Mouse (Mus musculus): ENCODE measurements around the gene Sec62.
A peak's percentile ranks its signal among the peaks of the same experiment; 100 is the strongest.

Gene Sec62

DNA sequence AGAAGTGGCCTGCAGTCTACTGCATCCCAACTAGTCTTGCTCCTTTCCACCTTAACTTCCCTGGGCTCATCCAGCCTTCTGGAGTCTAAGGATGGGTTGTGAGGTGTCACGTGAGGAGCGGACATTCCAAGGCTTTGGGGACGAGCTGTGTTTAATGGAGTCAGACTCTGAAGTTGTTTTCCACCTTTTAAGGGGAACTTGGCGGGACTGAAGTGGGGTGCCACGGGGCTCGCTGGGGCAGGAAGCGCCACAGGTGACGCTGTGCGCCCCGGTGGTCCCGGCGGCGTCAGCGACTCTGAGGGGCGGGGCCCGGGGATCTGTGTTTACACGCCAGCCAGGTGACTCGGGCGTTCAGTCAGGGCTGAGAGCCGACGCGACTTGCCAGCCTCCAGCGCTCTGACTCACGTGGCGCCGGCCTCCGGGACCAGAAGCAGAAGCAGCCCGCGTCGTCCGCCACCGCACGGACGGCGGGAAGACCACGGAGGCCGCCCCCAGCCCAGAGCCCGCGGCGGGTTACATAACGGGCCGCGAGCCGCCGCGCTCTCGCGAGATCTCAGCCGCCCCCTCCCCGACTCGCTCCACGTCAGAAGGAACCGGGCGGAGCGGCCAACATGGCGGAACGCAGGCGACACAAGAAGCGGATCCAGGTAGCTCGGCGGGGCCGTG, at the start of gene Sec62:
TSS of gene Sec62 (plus strand) at position 139 of the 666 bp plus-strand sequence.
- peak; percentile 94 for DNase-seq

DNA sequence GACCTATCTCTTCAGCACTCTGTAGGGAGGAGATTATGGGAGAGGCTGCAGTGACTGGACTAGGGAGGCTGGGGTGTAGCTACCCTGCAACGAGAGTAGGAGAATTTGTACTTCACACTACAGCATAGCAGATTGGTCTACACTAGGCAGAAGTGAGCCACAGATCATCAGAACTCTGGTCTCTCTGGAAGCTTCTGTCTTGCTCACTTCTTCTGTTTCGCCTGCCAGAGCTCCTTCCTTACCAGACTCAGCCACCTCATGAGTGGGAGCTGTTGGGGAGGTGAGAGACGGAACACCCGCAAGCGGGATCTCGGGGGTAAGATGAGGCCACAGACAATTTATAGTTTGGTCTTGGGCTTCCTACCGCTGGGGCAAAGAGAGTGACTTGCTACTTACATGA, 49.8 kb upstream of the Sec62 start:
- no peak for DNase-seq

DNA sequence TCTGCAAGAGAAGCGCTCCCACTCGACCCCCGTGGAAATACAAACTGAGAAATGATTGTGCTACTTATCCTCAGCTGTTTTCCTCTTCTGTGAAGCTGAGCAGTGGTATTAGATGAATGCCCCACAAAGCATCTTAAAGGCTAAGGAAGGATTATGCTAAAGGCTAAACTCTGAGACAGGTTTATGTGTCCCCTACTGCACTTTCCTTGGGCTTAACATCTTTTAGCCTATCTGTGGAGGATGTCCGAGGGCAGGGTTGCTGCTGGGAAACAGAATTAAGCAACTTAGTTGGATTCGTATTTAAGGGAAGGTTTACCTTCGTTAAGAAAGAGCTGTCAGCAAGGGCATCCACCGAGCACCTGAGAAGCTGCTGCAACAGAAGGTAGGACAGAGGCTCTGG, 46.7 kb upstream of the Sec62 start, which contains the start of gene Samd7:
TSS of gene Samd7 (plus strand) at position 288 of the 400 bp plus-strand sequence.
- no peak for DNase-seq

DNA sequence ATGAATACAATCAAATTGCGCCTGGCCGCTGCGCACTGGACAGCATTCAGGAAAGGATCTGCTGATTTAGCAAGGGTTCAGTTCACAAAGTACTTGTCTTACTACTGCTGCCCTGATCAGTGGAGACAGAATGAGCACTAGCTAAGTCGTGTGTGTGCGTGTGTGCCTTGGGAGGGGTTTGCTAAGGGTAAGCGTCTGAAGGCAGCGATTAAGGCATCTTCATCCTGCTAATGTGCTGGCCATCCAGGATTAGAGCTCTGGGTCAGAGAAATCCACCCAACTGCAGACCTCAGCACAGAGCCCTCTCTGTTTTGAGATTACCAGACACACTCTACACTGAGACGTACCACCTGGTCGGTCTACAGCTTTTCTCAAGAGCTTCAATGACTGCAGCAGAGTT, 44.4 kb upstream of the Sec62 start:
- no peak for DNase-seq

DNA sequence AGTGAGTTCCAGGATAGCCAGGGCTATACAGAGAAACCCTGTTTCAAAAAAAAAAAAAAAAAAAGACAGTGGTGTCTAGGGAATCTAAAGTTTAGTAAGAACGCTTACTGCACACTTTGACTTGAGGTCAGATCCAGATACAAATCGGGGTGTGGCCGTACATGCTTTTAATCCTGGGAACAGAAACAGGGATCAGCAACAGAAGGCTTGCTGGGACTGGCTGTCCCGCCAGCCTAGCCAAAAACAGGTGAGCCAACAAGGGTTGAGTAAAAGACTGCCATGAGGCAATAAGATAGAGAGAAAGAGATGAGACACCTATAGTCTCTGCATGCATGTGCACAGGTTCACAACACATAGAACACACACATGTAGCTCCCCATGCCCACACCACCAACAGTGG, 38.0 kb upstream of the Sec62 start:
- DNase-seq, result no peak

DNA sequence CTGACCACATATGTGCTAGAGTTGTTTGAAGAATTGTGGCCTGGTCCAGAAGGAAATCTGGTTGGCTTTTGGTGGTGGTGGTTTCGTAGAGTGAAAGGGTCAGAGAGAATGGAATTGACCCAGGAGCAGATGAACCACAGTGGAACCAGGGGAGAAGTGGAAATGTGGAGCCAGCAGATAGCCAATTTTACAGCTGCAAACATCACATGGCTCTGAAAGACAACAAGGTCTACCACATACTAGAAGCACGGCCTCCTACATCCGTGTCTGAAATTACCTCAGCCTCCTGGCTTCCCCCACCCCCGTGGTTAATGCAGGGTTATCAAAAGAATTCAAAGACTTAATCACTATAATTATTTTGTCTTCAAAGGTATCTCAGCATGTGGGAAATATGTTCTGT, 27.8 kb upstream of the Sec62 start:
- DNase-seq, result no peak

DNA sequence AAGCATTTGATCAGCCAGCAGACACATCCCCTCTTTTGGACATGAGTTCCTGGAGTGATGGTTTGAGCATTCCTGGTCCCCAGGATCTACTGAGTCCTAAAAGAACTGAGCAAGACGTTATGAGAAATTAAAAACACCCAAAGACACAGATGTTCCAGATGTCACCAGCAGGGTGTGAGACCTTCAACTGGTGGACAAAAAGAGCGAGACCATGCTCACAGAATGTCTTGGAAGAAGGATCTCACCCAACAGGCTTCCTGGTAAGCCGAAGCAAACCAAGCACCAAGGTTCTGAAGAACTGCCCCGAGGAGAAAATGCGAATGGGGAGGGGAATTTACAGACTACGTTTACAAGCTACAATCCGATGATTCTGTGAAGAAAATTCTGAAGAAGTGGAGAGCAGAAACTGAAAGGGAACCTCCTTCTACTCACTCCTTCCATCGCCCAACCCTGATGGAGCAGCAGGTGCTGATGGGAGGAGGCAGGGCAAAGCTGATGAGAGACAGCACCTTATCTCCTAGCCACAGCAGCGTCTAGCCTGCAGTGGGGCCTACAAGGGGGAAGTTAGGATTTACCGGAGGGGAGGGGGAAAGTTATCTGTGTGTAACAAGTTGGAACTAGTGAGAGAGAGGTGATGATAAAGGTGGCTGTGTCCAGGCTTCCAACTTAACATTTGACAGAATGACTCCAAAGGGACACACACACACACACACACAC, 27.2 kb upstream of the Sec62 start:
- DNase-seq, result no peak

DNA sequence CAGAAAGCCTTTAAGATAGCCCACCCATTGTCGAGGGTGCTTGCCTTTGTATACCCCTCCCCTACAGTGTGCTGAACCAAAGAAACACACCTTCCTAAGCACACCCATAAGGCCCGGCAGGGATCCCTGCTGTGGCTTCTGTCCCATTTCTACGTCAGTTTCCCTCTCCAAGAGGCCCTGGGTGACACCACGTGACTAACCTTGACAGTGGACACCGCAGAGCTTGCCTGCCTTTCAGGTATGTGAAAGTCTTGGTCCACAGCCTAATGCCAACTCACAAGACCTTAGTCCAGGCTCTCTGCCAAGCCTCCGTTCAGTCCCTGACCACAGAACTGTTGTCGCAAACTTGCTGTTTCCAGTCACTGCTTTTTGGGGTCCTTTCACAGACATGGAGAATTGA, 26.5 kb upstream of the Sec62 start:
- DNase-seq, result no peak

DNA sequence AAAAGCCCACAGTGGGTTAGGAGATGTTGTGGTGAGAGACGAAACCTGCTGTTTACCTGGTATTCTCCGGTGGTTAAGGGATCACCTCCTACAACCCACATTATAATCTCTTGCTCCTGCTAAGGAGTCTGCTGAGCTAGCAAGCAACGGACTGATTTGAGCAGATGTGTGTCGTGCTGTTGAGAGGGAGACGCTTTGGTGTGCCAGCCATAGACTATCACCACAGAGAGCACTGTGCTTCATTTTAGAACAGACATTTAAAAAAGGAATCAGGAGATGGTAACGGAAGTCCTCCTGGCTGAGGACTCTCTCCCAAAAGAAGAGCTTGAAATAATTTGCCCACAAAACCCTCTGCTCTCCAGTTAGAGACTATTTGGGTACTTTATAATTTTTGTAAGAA, 25.4 kb upstream of the Sec62 start:
- DNase-seq, result no peak

DNA sequence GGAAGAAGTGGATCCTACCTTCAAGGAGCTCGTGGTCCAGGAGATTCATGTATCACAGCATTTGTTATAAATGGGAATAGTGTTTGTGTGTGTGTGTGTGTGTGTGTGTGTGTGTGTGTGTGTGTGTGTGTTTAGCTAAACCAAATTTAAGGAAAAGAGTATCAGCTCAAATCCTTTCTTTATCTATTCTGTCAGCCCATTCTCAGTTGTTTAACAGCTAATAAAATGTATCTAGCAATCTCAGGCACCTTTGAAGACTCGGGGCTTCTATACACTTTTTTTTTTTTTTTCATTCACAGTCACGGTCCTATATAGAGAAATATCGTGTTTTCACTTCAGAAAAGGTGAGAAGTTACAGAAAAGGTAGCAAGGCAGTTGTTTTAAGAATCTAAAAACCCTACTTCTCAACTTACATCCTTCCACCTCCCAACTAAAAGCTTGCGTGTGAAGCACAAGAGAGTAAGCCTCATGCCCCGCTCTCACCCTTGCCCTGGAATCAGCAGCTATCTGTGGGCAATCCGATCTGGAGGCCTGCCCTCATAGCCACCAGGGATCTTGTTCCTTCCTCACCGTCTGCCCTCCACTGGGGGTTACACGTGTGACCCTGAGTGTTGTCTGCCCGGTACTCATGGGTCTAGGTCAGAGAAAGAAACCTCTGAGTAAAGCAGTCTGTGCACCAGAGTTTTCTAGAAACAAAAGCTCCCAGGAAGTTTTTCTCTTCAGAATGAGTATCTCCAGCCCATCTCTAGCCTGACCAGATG, 22.7 kb upstream of the Sec62 start:
- no peak for DNase-seq

DNA sequence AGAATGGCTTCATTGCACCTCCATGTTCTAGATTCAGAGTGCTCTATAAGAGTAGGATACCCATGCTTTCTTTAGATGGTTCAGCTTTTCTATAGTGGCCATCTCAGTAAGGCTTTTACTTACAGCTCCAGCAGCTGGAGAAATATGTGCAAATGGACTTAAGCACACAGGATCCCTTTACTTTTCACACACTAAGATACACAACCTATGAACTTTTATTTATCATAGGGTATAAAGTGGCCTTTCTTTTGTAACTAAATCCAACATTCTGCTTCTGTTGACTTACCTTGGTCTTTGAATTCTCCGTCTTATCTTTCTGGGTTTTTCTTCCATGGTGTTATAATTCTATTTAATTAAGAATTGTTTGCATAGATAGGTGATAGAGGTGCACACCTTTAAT, 21.1 kb upstream of the Sec62 start:
- DNase-seq, result no peak

DNA sequence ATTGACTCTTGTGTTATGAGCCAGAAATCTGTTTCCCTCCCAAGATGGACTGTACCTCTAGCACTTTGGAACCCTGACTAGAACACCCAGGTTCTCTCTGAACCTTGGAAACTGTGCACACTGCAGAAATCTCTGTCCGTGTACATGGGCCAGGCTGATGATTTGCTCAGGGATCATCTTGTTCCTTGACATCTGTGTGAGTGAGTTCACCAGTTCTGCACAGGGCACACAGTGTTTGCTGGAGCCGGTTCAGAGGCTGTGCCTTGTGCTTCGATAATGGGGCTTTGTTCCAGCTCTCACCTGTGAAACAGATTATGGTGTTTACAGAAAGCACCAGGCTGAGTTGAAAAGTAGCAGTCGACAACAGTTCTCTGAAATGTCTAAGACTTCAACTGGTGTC, 20.0 kb upstream of the Sec62 start:
- no peak for DNase-seq

DNA sequence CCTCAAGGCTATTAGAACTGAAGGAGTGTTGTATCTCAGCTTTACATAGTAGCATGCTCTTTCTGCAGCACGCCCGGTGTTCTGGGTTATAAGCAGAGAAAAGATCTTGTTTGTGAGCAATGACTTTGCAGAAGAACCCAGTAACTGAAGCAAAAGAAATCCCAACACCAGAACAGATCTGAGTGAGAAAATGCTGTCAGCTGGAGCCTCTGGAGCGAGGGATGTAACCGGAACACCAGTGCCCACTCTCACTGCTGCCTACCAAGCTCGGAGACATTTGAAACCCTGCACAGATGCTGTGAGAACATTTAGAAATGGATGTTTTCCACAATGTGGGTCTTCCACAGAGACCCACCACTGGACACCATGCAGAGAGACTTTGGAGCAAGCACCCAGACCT, 18.0 kb upstream of the Sec62 start:
- DNase-seq, result no peak

DNA sequence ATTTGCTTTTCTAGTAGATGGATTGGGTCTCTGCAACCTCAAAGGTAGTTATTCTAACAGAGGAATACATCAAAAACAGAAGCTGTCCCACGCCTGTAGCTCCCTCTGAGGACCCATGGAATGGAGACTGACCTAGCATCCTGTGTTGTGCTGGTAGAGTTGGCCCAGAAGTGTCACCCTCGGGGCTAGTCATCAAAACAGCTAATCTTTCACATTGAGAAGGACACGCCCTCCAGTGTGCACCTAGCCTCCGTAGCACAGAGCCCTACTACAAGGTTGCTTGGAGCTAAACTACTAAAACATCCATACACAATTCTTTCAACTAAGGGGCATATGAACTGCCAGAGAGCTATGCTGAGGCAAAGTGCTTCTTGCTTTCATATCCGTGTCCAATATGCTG, 14.7 kb upstream of the Sec62 start:
- no peak for DNase-seq

DNA sequence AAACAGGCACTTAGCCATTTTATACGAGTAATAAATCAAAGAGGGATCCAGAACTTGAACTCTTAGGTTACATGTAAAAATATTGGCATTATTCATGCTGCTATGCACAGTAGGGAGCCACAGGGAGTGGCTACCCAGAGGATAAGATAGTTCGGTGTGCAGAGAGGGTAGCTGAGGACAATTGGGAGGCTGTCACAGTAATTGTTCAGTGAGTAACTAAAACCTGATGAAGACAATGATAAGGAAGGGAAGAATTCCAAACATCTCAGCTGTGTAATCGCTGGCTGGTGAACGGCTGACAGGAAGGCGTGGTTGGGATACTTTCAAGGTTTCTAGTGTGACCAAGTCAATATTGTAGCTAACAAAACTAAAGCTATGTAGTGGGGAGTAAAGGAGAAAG, 4.1 kb upstream of the Sec62 start:
- DNase-seq, result no peak

DNA sequence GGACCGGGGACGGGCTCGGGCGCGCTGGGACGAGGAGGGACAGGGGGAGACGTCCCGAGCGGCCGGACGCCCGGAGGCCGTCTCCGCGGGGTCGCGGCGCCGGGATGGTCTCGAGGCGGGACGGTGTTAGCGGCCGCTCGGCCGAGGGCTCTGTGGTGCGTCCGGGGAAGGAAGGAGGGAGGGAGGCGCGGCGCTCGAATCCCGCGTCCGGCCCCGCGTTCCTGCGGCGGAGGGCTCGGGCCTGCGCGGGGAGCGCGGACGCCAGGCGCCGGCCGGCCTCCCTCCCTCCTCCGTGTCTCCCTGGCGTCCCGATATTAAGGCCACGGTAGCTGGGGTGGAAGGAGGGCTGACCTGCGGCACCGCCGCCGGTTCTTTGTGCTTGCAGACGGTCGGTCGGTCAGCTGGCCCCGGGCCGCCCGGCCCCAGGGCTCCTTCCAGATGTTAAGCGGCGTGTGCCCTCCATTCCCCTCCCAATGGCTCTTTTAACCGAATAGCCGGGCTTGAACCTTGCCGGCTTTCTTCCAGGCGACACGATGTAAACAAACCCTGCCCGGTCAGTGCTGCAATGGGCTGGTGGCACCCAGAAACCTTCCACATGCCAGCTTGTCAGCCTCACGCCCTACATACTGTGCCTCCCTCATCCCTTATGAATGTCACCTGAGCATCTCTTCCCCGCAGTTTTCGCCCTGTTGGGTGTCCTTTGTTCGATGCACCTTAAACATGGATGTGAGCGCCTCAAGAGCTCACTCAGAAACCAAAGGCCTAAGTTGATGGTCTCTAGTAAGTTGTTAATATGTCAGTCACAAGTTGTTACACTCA, 937 bp downstream of the Sec62 start:
- peak; percentile 55 for DNase-seq

DNA sequence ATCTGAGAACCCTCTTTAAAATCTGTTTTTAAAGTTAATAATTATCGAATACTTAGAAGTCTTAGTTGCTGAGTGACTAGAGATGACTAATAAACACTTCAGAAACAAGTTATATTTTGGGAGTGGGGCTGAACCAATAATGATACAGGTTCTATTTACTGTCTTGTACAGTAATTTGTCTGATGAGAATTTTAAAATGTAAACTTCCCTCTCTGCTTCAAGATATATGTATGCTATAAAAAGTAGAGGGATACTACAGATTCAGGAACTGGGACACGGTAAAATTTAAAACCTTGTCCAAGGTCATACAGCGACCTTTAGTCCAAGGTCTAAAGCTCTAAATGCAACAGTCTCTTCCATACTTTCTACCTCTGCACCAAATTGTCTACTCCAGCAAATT, 9.5 kb downstream of the Sec62 start:
- no peak for DNase-seq

DNA sequence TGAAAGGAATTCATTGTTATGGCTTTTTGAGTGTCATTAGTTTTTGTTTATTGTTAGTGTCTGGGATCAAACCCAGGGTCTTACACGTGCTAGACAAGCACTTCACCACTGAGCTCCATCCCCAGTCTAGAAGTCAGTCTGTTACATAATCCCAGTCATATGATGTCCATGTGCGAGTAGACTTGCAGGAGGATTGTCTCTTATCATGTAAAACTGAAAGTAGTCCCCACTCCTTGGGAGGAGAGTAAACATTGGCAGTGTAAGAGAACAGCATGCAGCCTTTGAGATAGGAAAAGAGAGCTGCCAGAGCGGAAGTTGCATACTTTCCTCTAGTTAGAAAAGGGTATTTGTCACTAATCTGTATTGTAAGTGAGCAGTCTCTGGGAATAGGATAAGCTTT, 20.2 kb downstream of the Sec62 start:
- no peak for DNase-seq

DNA sequence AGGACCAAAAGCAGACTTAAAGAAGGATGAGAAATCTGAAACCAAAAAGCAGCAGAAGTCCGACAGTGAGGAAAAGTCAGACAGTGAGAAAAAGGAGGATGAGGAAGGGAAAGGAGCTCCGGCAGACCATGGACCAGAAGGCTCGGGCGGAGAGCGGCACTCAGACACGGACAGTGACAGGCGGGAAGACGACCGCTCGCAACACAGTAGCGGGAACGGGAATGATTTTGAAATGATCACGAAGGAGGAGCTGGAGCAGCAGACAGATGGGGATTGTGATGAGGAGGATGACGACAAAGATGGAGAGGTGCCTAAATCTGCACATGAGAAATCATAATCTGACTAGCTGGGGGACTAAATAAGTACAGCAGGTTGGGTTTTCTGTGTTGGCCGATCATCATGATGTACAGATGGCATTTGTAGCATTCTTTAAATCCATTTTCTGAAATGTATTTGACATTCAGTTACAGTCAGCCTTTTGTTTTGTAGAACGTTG, 26.0 kb downstream of the Sec62 start:
- no peak for DNase-seq

DNA sequence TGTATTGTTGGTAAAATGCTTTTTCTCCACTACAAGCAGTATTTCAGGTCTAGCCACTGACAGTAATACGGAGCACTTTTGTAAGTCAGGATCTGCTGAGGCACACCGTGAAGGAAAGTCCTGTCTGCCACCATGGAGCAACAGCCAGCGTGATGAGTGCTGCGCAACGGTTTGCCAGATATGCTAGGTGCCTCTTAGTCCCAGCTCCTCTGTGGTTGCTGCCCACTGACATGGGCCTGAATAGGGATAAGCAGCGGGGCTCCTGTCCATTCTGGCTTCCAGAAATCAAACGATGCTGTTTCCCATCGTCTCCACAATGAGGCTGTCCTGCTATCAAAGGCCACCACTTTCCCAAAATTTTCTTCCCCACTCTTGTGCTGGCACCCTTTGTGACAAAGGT, 29.5 kb downstream of the Sec62 start:
- no peak for DNase-seq

DNA sequence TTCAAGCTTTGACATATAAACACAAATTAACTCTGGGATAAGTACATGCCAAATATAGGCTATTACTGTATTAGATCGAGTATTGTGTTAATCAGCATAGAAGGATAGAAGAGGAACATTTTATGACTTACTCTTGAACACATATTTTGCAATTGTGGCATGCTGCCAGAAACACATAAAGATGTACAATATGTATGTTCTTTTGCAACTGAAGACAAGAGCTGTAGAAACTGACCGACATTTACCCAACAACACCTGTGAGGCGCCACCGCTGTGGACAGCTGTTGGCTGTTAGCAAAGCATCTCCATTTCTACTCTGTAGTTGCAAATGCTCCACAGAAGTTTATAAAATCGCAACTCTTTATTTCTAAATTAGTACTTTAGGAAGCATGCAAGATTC, 33.4 kb downstream of the Sec62 start:
- no peak for DNase-seq

DNA sequence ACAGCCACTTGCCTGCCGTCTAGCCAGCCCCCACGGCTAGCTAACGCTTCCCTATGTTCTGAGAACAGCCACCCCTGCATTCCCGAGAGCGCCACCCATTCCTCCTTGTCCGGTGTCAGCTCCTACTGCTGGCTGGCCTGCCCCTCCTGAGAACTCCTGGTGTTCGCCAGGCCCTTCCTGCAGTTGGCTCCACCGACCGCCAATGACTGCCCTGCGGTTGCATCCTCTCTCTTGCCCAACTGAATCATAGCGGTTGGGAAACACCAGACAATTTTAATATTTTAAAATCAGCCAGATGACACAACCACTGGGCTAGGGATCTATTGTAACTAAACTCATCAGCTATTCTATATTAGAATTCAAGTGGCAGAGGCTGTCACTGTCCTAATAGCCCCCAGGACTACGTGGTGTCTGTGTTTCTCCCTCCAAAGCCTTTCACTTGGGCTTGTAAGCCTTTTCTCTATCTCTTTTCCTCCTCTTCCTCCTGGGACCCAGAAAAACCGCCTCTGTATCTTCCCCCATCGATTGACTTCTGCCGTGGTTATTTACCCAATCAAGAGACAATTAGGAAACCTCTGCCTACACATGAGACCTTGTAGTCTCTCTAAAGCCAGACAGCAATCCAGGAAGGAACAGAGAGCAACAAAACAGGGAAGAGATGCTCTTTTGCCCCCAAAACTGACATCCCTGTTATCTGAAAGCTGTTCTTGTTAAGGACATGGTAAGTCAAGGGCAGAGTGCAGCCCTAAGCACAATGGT, 39.4 kb downstream of the Sec62 start:
- no peak for DNase-seq

Data from cerebellum, adult 9-10 months (tissue).